Mouse (Mus musculus) forebrain, embryonic 15.5 days (tissue): ENCODE measurements around the gene Nr2f2. TPM values are rescaled to one million over a fixed set of nuclear protein-coding genes. Genes with fewer than 3 reads are reported as not detected.

Experiments used
- ATAC-seq: fragments of 200-750 bp; cut with Nextera tagmentation; replicated peaks from 2 replicates; pipeline ENCODE4 v1.8.0; 2017; ENCODE audit warnings: mild to moderate bottlenecking, moderate TSS enrichment, moderate library complexity
- H3K27ac ChIP-seq: fragments of 300-500 bp; sonication (generic); replicated peaks from 2 replicates; pipeline ENCODE4 v1.5.1; 2015; ENCODE audit warnings: mild to moderate bottlenecking, inconsistent platforms
- H3K27me3 ChIP-seq: fragments of 300-500 bp; sonication (generic); 2 replicates; pipeline ENCODE4 v1.6.1; 2015; ENCODE audit warnings: inconsistent platforms
- H3K36me3 ChIP-seq: fragments of 300-500 bp; sonication (generic); 2 replicates; pipeline ENCODE4 v1.6.1; 2015; ENCODE audit warnings: mild to moderate bottlenecking, inconsistent platforms
- H3K4me1 ChIP-seq: fragments of 300-500 bp; sonication (generic); 2 replicates; pipeline ENCODE4 v1.6.1; 2015; ENCODE audit warnings: inconsistent platforms
- H3K4me2 ChIP-seq: fragments of 300-500 bp; sonication (generic); replicated peaks from 2 replicates; pipeline ENCODE4 v1.6.1; 2015; ENCODE audit warnings: mild to moderate bottlenecking, inconsistent platforms
- H3K4me3 ChIP-seq: fragments of 300-500 bp; sonication (generic); 2 replicates; pipeline ENCODE4 v1.5.1; 2015; ENCODE audit warnings: mild to moderate bottlenecking, inconsistent platforms
- H3K9ac ChIP-seq: fragments of 300-500 bp; sonication (generic); replicated peaks from 2 replicates; pipeline ENCODE4 v1.6.1; 2015; ENCODE audit warnings: mild to moderate bottlenecking, inconsistent platforms
- H3K9me3 ChIP-seq: fragments of 300-500 bp; sonication (generic); 2 replicates; pipeline ENCODE4 v1.6.1; 2016; ENCODE audit warnings: inconsistent platforms
- WGBS: fragments of 180-500 bp; shearing (Covaris S2); methylation state at CpG from one replicate; pipeline ENCODE4 v1.1.7; 2015; ENCODE audit warnings: mixed read lengths; 5-methylcytosine and 5-hydroxymethylcytosine counted together
- polyA plus RNA-seq: library from polyadenylated mRNA; unstranded; fragments of >200 nt; fragmentation: Nextera tagmentation; extraction: Ambion mirVana; gene quantifications from 2 replicates; pipeline ENCODE4 v1.2.1, GENCODE M21; 2015

The Nr2f2 gene
- 76.2 and 95.0 TPM in 2 replicates for polyA plus RNA-seq

DNA sequence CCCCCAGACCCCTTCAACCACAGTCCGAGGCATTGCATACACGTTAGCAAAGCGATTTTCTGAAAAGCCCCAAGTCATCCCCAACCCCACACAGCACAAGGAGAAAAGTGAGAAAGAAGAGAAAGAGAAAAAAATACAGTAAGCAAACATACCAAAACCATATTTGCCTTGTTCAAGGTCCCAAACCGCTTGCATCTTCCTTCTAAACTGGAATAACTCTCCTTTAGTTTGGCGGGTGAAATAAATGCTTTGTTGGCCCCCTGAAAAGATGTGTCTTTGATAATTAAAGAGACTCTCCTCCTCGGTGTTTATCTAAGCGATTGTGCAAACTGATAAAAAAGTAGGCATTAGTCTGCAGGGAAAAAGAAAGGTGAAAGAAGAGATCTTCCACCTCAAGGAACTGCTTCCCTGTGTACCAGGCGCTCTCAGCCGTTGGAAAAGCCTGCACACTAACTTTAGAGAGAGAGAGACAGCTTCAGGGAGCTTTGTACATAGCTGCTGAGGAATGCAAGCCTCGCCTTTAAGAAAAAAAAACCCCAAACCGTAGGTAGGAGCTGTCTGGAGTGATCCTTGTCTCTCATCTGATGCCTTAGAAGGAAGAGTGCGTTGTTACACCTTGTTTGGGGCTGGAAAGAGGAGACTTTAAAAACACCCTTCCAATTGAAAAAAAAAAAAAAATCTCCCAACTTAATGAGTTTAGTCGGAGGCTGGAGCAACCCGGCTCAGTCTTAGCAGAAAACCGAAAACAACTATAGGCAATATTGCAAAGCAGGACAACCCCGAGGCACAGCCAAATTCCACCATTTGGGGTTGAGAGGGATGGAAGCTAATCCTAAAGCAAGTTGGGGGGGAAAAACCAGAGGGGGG, at the start of gene Nr2f2:
Nr2f2 (minus strand) TSS at position 795 of the 867 bp plus-strand sequence.
- no peak for ATAC-seq
- H3K27me3 ChIP-seq, result peaks cover 65% of the 10 kb centered on the region
- WGBS, result under 1% methylated on average over 16 of the region's 16 CpGs

DNA sequence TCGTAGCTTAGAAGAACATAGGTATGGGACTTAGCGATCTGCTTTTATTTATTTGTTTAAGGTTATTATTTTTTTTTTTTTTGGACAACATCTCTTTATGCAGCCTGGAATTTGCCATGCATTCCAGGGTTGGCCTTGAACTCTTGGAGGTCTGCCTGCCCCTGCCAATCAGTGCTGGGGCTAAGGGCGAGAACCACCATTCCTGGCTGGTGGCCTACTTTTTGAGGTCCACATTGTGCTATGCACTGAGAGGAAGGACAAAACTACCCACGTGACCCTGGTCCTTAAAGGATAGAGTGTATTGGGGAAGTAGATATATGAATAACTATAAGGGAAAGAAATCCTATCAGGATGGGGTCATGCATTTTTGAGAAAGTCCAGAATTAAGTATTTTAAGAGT, 47.9 kb upstream of the Nr2f2 start:
- H3K27me3 ChIP-seq, result no peaks in the 10 kb centered on the region
- H3K4me2 ChIP-seq, result no peak overlapping the region
- no peaks in the 10 kb centered on the region for H3K9me3 ChIP-seq
- no peak overlapping the region for H3K27ac ChIP-seq
- 85% methylated on average over 4 of the region's 4 CpGs for WGBS
- H3K4me1 ChIP-seq, result no peaks in the 10 kb centered on the region
- no peak overlapping the region for H3K9ac ChIP-seq
- no peak for ATAC-seq
- no peak overlapping the region for H3K4me3 ChIP-seq
- no peaks in the 10 kb centered on the region for H3K36me3 ChIP-seq

More for the DNA sequence above, at the start of gene Nr2f2:
- Histone ChIP-seq H3K4me3 (peak within 1 kb of the TSS; percentile 42), H3K9ac (peak within 1 kb of the TSS; percentile 57), H3K27ac (peak within 1 kb of the TSS; percentile 90), H3K36me3 (no peaks in the 10 kb centered on the region), H3K4me1 (peaks cover 18% of the 10 kb centered on the region), H3K4me2 (peak within 1 kb of the TSS; percentile 44), H3K9me3 (no peaks in the 10 kb centered on the region)

DNA sequence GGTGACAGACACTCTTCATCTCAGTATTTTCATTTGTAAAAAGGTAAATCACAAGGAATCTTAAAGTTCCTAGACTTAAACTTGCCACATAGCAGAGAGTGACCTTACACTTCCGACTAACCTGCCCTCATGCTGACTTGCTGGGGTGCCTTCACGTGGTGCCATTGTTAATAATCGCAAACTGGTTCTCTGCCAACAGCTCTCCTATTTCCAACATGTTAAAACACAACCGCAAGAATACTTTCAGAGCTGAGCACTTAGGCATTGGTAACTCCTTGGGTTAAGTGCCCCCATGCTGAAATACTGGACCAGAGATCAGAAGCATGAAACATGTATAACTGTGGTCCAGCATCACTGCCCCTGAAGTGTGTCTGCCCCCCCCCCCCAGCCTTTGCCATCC, 47.1 kb upstream of the Nr2f2 start:
- Histone ChIP-seq H3K9me3 (no peaks in the 10 kb centered on the region), H3K36me3 (no peaks in the 10 kb centered on the region), H3K27ac (no peak overlapping the region), H3K27me3 (no peaks in the 10 kb centered on the region), H3K4me3 (no peak overlapping the region), H3K4me2 (no peak overlapping the region), H3K9ac (no peak overlapping the region), H3K4me1 (no peaks in the 10 kb centered on the region)
- 74% methylated on average over 4 of the region's 4 CpGs for WGBS
- no peak for ATAC-seq

DNA sequence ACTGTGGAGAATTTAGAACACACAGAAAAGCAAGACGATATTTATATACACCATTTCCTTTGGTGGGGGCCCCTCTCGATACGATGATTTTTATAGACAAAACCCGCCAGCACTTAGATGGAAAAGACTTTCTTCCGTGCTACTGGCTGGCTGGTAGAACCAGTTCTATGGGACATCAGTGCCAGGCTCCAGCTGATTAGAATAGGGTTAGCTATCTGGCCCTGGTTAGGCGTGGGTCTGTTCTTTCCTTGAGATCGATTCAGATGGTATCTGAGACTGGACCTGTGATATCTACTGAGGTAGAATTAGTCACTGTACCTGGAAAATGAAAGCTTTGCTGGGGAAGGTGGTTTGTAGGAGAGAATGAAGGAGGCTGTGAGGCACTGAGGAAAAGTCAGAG, 46.4 kb upstream of the Nr2f2 start:
- H3K9me3 ChIP-seq, result no peaks in the 10 kb centered on the region
- no peak overlapping the region for H3K4me3 ChIP-seq
- H3K4me2 ChIP-seq, result no peak overlapping the region
- no peak overlapping the region for H3K27ac ChIP-seq
- H3K36me3 ChIP-seq, result no peaks in the 10 kb centered on the region
- no peaks in the 10 kb centered on the region for H3K27me3 ChIP-seq
- 92% methylated on average over 7 of the region's 7 CpGs for WGBS
- no peak overlapping the region for H3K9ac ChIP-seq
- no peaks in the 10 kb centered on the region for H3K4me1 ChIP-seq
- ATAC-seq, result no peak

DNA sequence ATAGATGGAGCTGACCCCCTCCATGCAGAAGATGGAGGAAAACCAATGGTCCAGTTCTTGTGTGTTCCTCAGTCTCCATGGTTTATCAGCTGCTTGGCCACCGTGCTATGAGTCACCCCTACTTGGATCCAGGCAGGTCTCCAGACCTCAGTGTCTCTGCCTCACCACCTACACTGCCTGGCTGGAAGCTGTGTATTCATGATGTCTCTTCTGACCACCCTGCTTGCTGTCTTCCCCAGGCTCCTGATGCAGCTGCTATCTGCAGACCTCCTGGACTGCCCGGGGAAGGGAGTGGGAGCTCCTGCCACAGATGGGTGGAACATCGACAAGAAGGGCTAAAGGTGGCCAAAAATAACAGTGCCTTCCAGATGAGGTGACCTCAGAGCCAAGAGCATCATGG, 43.8 kb upstream of the Nr2f2 start:
- no peaks in the 10 kb centered on the region for H3K9me3 ChIP-seq
- H3K4me3 ChIP-seq, result no peak overlapping the region
- no peaks in the 10 kb centered on the region for H3K4me1 ChIP-seq
- no peak for ATAC-seq
- H3K27ac ChIP-seq, result no peak overlapping the region
- no peaks in the 10 kb centered on the region for H3K27me3 ChIP-seq
- H3K4me2 ChIP-seq, result no peak overlapping the region
- WGBS, result 88% methylated on average over 3 of the region's 3 CpGs
- H3K9ac ChIP-seq, result no peak overlapping the region
- no peaks in the 10 kb centered on the region for H3K36me3 ChIP-seq

DNA sequence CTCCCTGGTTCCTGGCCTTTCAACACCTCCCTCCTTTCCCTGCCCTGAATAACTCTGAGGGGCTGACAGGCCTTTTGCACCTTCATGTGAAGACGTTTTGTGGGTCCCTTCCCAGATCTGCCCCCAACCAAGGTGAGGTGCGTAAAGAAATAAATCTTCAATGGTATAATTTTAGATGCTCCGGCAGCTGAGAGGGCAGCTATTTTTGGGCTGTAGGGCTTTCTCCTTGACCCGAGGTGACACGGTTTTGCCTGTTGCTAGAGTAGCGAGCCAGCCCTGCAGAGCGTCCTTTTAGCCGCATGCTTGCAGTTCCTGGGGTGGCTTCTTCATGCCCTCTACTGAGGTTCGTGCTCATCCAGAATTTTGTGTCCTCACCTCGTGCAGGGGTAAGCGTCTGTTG, 43.4 kb upstream of the Nr2f2 start:
- no peak for ATAC-seq
- WGBS, result 92% methylated on average over 11 of the region's 11 CpGs
- no peaks in the 10 kb centered on the region for H3K4me1 ChIP-seq

DNA sequence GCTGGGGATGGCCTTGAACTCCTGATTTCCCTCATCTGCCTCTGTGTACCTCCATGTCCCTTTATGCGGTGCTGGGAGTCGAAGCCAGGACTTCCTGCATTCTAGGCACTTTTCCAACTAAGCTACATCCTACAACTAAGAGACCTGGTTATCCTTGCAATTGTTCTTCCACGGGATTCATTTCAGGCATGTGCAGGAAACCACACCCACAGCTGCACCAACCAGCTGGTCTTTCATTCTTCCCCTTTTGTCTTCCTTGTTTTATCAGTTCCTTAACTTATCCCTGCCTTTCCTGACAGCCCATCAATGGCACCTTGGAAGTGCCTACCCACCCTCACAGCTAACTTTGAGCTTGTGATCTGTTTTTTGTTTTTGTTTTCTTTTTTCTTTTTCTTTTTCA, 42.3 kb upstream of the Nr2f2 start:
- WGBS, result 76% methylated on average over 3 of the region's 3 CpGs
- ATAC-seq, result no peak
- H3K27me3 ChIP-seq, result no peaks in the 10 kb centered on the region

More for the DNA sequence above, 43.4 kb upstream of the Nr2f2 start:
- Histone ChIP-seq H3K4me3 (no peak overlapping the region), H3K27me3 (no peaks in the 10 kb centered on the region), H3K27ac (no peak overlapping the region), H3K4me2 (no peak overlapping the region), H3K9ac (no peak overlapping the region), H3K9me3 (no peaks in the 10 kb centered on the region), H3K36me3 (no peaks in the 10 kb centered on the region)

DNA sequence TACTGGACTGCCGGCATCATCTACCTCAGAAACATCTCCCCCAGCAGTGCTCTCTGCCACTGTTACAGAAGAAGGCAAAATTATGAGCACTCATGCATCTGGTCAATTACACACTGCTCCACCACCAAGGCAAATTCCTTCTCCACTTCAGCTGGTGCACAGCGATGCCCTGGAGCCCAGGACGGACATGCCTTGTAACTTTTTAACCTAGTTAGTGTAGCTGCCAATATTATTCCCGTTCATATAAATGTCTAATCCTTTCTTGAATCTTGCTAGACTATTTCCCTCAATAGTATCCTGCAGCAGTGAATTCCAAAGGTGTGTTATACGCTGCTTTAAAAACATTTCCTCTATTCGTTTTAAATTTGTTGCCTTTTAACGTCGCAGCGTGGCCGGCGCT, 40.6 kb upstream of the Nr2f2 start:
- no peak overlapping the region for H3K9ac ChIP-seq
- ATAC-seq, result no peak
- no peaks in the 10 kb centered on the region for H3K27me3 ChIP-seq
- H3K4me1 ChIP-seq, result no peaks in the 10 kb centered on the region
- H3K4me3 ChIP-seq, result no peak overlapping the region
- H3K9me3 ChIP-seq, result no peaks in the 10 kb centered on the region
- 95% methylated on average over 11 of the region's 11 CpGs for WGBS
- no peaks in the 10 kb centered on the region for H3K36me3 ChIP-seq
- H3K4me2 ChIP-seq, result no peak overlapping the region
- H3K27ac ChIP-seq, result no peak overlapping the region

More for the DNA sequence above, 42.3 kb upstream of the Nr2f2 start:
- Histone ChIP-seq H3K27ac (no peak overlapping the region), H3K36me3 (no peaks in the 10 kb centered on the region), H3K4me2 (no peak overlapping the region), H3K9me3 (no peaks in the 10 kb centered on the region), H3K4me1 (no peaks in the 10 kb centered on the region), H3K9ac (no peak overlapping the region), H3K4me3 (no peak overlapping the region)

DNA sequence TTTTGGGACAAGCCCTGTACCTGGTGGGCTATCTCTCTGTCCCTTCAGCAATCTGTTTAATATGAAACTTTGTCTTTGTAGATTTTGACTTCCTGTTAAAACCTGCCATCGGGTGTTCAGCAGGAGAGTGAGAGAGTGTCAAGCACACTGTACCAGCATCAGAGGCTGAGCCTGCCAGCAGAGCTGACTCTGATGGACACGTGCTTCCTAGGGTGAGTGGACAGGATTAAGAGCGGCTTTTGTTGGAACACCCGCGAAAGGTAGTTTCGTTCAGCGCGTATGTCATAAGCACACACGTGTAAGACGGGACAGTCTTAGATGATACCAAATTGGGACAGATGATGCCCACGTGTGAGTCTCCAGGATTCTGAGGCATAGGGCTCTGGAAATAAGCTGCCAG, 40.0 kb upstream of the Nr2f2 start:
- H3K4me1 ChIP-seq, result no peaks in the 10 kb centered on the region
- WGBS, result 88% methylated on average over 11 of the region's 11 CpGs
- H3K9ac ChIP-seq, result no peak overlapping the region
- no peak overlapping the region for H3K4me2 ChIP-seq
- no peak overlapping the region for H3K27ac ChIP-seq
- H3K9me3 ChIP-seq, result no peaks in the 10 kb centered on the region
- H3K36me3 ChIP-seq, result no peaks in the 10 kb centered on the region
- H3K27me3 ChIP-seq, result no peaks in the 10 kb centered on the region
- ATAC-seq, result no peak
- H3K4me3 ChIP-seq, result no peak overlapping the region

DNA sequence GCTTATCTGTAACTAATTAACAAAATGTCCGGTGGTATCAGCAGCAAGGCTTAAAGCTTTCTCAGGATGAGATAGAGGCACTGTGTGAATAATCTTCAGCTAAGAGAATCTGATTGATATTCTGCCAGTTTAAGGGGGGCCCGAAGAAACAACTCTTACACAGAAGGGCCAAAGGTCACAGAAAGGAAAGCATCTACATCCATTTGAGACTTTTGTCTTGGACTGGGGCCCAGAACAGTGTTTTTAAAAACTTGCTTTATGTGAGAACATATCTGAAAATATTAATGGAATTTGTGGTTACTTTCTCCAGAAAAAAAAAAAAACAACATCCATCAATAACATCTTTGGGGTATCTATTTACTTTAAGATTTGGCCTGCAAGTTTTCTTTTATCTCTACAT, 38.9 kb upstream of the Nr2f2 start:
- Histone ChIP-seq H3K27ac (no peak overlapping the region), H3K4me1 (no peaks in the 10 kb centered on the region), H3K4me2 (no peak overlapping the region), H3K9ac (no peak overlapping the region), H3K36me3 (no peaks in the 10 kb centered on the region), H3K9me3 (no peaks in the 10 kb centered on the region), H3K27me3 (no peaks in the 10 kb centered on the region), H3K4me3 (no peak overlapping the region)
- no peak for ATAC-seq
- WGBS, result 78% methylated on average over 2 of the region's 2 CpGs

DNA sequence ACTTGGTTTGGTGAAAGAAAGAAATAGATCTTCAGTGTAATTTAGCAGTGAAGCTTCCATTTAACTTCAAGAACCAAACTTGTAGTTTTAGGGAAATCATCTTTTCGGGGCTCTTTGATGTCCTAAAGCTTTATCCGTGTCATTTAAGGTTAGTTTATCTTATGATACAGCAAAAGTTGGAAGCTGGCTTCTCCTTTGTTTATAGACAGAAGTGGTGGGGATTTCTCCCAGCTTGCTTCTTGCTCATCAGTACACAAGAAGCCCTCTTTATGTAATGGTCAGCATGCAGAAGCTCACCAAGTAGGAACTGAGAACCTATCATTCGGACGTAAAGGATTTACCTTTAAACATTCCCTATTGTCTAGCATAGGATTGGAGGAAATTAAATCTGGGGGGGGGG, 16.3 kb upstream of the Nr2f2 start:
- Histone ChIP-seq H3K27me3 (no peaks in the 10 kb centered on the region), H3K9me3 (no peaks in the 10 kb centered on the region), H3K4me2 (no peak overlapping the region), H3K36me3 (no peaks in the 10 kb centered on the region), H3K4me1 (peaks cover 10% of the 10 kb centered on the region), H3K4me3 (no peak overlapping the region), H3K27ac (no peak overlapping the region), H3K9ac (no peak overlapping the region)
- no peak for ATAC-seq
- 86% methylated on average over 4 of the region's 4 CpGs for WGBS

DNA sequence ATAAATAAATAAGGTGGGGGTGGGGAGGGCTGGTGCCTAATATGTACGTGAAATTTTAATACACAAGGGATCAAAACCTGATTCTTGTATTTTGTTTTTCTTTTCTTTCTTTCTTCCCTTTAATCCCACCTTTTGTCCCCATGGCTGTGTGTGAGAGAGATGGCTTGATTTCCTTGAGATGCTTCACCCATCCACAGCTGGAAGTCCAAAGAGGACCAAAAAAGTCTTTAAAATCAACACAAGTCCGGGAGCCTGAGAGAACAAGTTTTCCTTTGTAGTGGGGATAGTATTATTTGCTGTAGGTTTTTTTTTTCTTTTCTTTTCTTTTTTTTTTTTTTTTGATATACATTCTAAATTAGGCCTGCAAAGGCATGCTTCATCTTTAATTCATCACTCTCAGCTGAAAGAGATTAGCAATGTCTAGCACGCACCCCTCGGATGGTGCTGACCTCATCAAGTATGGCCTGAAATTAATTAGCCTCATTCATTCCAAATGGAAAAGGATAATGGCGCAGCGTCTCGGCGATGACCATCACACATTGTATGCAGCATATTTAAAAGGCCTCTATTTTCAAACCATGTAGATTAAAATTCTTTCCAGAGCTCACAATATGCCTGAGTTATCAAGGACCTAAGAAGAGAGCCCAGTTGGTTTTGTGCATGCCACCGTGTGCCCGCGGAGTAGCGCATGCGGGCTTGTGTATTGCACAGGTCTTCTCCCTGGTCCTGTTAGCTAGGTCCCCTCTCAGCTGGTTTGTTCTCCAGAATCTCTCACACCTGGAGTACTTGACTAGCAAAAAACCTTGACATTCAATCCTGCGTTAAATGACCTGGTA, 15.1 kb upstream of the Nr2f2 start:
- WGBS, result 17% methylated on average over 14 of the region's 14 CpGs
- H3K27me3 ChIP-seq, result no peaks in the 10 kb centered on the region
- H3K4me3 ChIP-seq, result no peak overlapping the region
- peak; percentile 83 for ATAC-seq
- H3K27ac ChIP-seq, result peak overlapping the region; percentile 29; the same call in 1 of the 2 replicates
- no peaks in the 10 kb centered on the region for H3K9me3 ChIP-seq
- no peaks in the 10 kb centered on the region for H3K36me3 ChIP-seq
- no peak overlapping the region for H3K9ac ChIP-seq
- peaks cover 10% of the 10 kb centered on the region for H3K4me1 ChIP-seq
- H3K4me2 ChIP-seq, result peak overlapping the region; percentile 18
